Mouse (Mus musculus) ES-Bruce4 (cell line): Measurements from ENCODE around the gene Cd79b. TPM values are rescaled to one million over a fixed set of nuclear protein-coding genes. Genes with fewer than 3 reads are reported as not detected.
"Not testable (repeated sequence)": the region's sequence is repeated elsewhere in the genome, so short reads cannot be mapped to it uniquely, and the experiment has no call there.

Source experiments
- H3K27ac ChIP-seq: 2 replicates; pipeline ENCODE4 v1.5.1; 2012; ENCODE audit warnings: low read length, inconsistent platforms; ENCODE audit not compliant: insufficient read depth
- H3K27me3 ChIP-seq: 2 replicates; pipeline ENCODE4 v1.6.1; 2012; ENCODE audit warnings: mild to moderate bottlenecking, low read length, inconsistent platforms; ENCODE audit not compliant: control insufficient read depth, poor library complexity, insufficient read depth, severe bottlenecking
- H3K36me3 ChIP-seq: 2 replicates; pipeline ENCODE4 v1.6.1; 2012; ENCODE audit warnings: inconsistent platforms, mild to moderate bottlenecking, low read length, moderate library complexity; ENCODE audit not compliant: control insufficient read depth, poor library complexity, insufficient read depth, severe bottlenecking
- H3K4me1 ChIP-seq: one replicate; pipeline ENCODE4 v1.8.1; 2011; ENCODE audit warnings: low read length; ENCODE audit not compliant: control insufficient read depth, insufficient read depth
- H3K4me3 ChIP-seq: 2 replicates; pipeline ENCODE4 v1.5.1; 2011; ENCODE audit warnings: low read depth, mild to moderate bottlenecking, low read length
- H3K9ac ChIP-seq: 2 replicates; pipeline ENCODE4 v1.6.1; 2012; ENCODE audit warnings: low read depth, mild to moderate bottlenecking, inconsistent platforms; ENCODE audit not compliant: poor library complexity, severe bottlenecking
- H3K9me3 ChIP-seq: replicated peaks from 2 replicates; pipeline ENCODE4 v1.6.1; 2012; ENCODE audit warnings: mild to moderate bottlenecking, low read length, inconsistent platforms; ENCODE audit not compliant: control insufficient read depth, poor library complexity, insufficient read depth, severe bottlenecking
- CTCF ChIP-seq: IDR thresholded peaks from one replicate; pipeline ENCODE4 v1.8.1; 2011; ENCODE audit warnings: low read depth, low read length
- EP300 ChIP-seq: IDR thresholded peaks from 2 replicates; pipeline ENCODE4 v1.6.1; 2011; ENCODE audit warnings: low read depth, low read length; ENCODE audit not compliant: insufficient read depth
- POLR2A ChIP-seq: IDR thresholded peaks from one replicate; pipeline ENCODE4 v1.8.1; 2011; ENCODE audit warnings: low read length; ENCODE audit not compliant: insufficient read depth
- polyA plus RNA-seq: library from polyadenylated mRNA; stranded (reverse); fragments of >200 nt; gene quantifications from 2 replicates; pipeline ENCODE4 v1.2.4, GENCODE M21; 2011; ENCODE audit warnings: low read depth; ENCODE audit not compliant: missing spikeins, insufficient read depth, insufficient read length

The Cd79b gene
- polyA plus RNA-seq, 1 experiment: 1.5 TPM

GRCm38 (mm10) chr11:106351253-106351652 lies 36.7 kb upstream of the Cd79b start:
- TF ChIP-seq POLR2A (no peak), EP300 (no peak), CTCF (no peak)
- no peaks in the 10 kb centered on the region for H3K36me3 ChIP-seq
- H3K27me3 ChIP-seq: no peaks in the 10 kb centered on the region
- no peaks in the 10 kb centered on the region for H3K4me1 ChIP-seq
- no peak overlapping the region for H3K27ac ChIP-seq
- no peak overlapping the region for H3K4me3 ChIP-seq
- H3K9ac ChIP-seq: no peak overlapping the region
- H3K9me3 ChIP-seq: no peaks in the 10 kb centered on the region

- Histone ChIP-seq H3K27ac (no peak overlapping the region), H3K36me3 (no peaks in the 10 kb centered on the region), H3K4me1 (no peaks in the 10 kb centered on the region), H3K9ac (no peak overlapping the region), H3K9me3 (no peaks in the 10 kb centered on the region), H3K4me3 (no peak overlapping the region), H3K27me3 (no peaks in the 10 kb centered on the region)
- TF ChIP-seq POLR2A (no peak), EP300 (no peak), CTCF (no peak)
Measured at GRCm38 (mm10) chr11:106350853-106351252, 36.3 kb upstream of the Cd79b start.

- TF ChIP-seq EP300 (no peak), POLR2A (no peak), CTCF (no peak)
- Histone ChIP-seq H3K27ac (no peak overlapping the region), H3K9ac (no peak overlapping the region), H3K27me3 (no peaks in the 10 kb centered on the region), H3K9me3 (no peaks in the 10 kb centered on the region), H3K4me1 (no peaks in the 10 kb centered on the region), H3K4me3 (no peak overlapping the region), H3K36me3 (no peaks in the 10 kb centered on the region)
Measured at GRCm38 (mm10) chr11:106349772-106350171, 35.2 kb upstream of the Cd79b start.

- Histone ChIP-seq H3K9me3 (no peaks in the 10 kb centered on the region), H3K36me3 (no peaks in the 10 kb centered on the region), H3K27ac (no peak overlapping the region), H3K27me3 (no peaks in the 10 kb centered on the region), H3K9ac (no peak overlapping the region), H3K4me3 (no peak overlapping the region), H3K4me1 (no peaks in the 10 kb centered on the region)
- TF ChIP-seq POLR2A: no peak
- TF ChIP-seq CTCF: no peak
- TF ChIP-seq EP300: no peak
Measured at GRCm38 (mm10) chr11:106344910-106345309, 30.3 kb upstream of the Cd79b start.

GRCm38 (mm10) chr11:106340990-106341520 lies 26.5 kb upstream of the Cd79b start:
- Histone ChIP-seq H3K27ac (no peak overlapping the region), H3K4me1 (no peaks in the 10 kb centered on the region)
- TF ChIP-seq POLR2A: no peak
- no peak for TF ChIP-seq EP300
- no peak for TF ChIP-seq CTCF

GRCm38 (mm10) chr11:106339323-106339722 lies 24.8 kb upstream of the Cd79b start:
- H3K4me1 ChIP-seq, H3K9me3 ChIP-seq, H3K9ac ChIP-seq, H3K27ac ChIP-seq, H3K4me3 ChIP-seq, H3K27me3 ChIP-seq, H3K36me3 ChIP-seq: not testable (repeated sequence)

More at GRCm38 (mm10) chr11:106340990-106341520, 26.5 kb upstream of the Cd79b start:
- Histone ChIP-seq H3K9me3 (no peaks in the 10 kb centered on the region), H3K27me3 (no peaks in the 10 kb centered on the region), H3K4me3 (no peak overlapping the region), H3K36me3 (no peaks in the 10 kb centered on the region), H3K9ac (no peak overlapping the region)
